Mouse (Mus musculus) T-helper 17 cell (primary cell): ENCODE data around the gene H2-DMb1.

Experiments used
- in situ Hi-C, 2 experiments: fragments of 300-600 bp; cut with MboI, MseI; formaldehyde crosslinking; loops; 1 replicate in 1 of 2; 2 replicates in 1 of 2; pipeline ENCODE4 v1.15.1; 2025; ENCODE audit warnings: high pct_unique_total_duplicates in 2 of 2

The H2-DMb1 gene

DNA sequence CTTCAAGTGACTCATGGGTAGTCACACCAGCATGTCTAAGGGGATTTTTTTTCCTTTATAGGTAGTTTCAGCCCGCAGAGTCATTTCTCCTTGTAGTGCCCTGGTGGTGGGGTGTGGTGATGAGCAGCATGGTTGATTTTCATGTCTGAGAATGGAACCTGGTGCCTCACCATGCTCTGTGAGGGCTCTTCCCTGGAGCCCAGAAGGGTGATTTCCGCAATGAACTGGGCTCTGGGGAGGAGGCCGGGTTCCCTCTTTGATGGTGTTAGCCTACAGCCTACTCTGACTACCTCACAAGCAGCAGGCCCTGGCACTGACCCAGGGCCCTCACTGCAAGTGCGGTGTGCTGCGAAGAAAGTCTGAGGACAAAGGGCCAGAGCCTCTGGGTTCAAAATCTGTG lies 50.6 kb downstream of the H2-DMb1 start, which contains the start of gene Tap2:
Tap2 (plus strand) TSS at position 84 of the 400 bp plus-strand sequence.
- in situ Hi-C loops, result no loop called here

DNA sequence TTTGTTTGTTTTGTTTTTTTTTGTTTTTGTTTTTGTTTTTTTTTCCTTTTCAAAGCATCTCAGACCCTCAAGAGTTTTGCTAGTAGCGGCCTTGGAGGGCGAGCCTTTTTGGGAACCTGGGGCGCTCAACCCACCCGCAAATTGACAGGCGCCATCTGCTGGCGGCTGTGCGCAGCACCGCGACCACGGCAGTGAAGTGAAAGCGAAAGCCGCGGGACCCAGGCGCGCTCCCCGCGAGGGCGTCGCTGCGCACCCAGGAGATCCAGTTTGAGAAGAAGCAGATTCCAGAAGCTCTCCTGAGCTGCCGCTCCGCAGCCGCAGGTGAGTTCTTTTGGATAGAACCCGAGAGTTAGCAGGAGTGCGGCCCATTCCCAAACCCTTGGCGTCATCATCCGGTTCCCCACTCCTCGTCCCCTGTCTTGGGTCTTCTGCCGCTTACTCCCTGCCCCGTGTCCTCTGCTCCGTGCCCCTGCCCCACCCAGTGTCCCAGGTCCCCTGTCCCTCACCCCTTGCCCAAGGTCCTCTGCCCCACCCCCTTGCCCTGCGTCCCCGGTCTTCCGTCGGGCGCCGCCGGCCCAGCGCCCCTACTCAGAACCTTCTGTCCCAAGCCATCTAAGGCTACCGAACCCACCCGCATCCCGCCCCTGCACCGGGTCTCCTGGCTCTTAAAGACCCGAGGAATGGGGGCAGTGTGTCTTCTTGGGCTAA lies 51.6 kb downstream of the H2-DMb1 start:
- in situ Hi-C loops, result loop anchor here in 1 of 2 experiments (5.0 kb wide), 1 partner anchor 77 kb away; no protein-coding TSS in a partner anchor

DNA sequence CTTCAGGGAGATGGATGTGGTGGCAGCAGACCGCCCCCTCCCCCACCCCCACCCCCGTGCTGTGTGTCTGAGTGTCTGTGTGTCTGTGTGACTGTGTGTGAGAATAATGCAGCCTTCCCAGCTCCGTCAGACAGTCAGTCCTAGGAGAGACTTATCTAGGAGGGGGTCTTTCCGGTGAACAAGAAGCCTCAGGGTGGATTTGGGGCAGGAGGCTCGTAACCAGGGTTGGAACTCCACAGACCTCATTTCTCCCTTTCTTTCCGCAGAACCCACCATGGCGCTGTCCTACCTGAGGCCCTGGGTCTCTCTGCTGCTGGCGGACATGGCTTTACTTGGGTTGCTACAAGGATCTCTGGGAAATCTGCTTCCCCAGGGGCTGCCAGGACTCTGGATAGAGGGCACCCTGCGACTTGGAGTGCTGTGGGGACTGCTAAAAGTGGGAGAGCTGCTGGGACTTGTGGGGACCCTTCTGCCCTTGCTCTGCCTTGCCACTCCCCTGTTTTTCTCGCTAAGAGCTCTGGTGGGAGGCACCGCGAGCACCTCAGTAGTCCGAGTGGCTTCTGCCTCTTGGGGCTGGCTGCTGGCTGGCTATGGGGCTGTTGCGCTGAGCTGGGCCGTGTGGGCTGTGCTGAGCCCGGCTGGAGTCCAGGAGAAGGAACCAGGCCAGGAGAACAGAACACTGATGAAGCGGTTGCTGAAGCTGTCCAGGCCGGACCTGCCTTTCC lies 52.3 kb downstream of the H2-DMb1 start:
- in situ Hi-C loops, result loop anchor here in 1 of 2 experiments (5.0 kb wide), 1 partner anchor 78 kb away; no protein-coding TSS in a partner anchor

DNA sequence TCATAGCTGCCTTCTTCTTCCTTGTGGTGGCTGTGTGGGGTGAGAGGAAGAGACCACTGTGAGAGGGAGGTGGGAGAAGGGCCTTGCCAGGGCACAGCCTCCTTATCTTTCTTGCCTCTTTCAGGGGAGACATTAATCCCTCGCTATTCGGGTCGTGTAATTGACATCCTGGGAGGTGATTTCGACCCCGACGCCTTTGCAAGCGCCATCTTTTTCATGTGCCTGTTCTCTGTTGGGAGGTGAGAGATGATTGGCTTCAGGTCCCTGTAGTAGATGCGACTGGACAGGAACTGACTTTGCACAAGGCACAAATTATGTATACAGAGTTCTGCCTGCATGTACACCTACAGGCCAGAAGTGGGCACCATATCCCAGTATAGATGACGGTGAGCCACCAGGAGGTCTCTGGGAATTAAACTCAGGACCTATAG lies 52.9 kb downstream of the H2-DMb1 start:
- in situ Hi-C loops, result loop anchor here in 1 of 2 experiments (5.0 kb wide), 1 partner anchor 78 kb away; no protein-coding TSS in a partner anchor

DNA sequence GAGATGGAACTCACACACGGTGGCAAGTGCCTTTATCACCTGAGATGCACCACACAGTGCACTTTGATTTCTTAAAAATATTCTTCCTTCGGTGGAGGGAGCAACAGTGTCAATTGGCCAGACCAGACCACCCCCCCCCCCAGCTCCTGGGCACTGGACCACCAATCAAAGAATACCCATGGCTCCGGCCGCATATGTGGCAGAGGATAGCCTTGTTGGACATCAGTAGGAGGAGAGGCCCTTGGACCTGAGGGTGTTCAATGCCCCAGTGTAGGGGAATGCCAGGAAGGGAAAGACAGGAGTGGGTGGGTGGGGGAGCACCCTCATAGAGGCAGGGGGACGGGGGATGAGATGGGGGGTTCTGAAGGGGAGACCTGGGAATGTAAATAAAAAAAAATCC lies 53.9 kb downstream of the H2-DMb1 start:
- in situ Hi-C loops, result loop anchor here in 1 of 2 experiments (5.0 kb wide), 1 partner anchor 79 kb away; no protein-coding TSS in a partner anchor

DNA sequence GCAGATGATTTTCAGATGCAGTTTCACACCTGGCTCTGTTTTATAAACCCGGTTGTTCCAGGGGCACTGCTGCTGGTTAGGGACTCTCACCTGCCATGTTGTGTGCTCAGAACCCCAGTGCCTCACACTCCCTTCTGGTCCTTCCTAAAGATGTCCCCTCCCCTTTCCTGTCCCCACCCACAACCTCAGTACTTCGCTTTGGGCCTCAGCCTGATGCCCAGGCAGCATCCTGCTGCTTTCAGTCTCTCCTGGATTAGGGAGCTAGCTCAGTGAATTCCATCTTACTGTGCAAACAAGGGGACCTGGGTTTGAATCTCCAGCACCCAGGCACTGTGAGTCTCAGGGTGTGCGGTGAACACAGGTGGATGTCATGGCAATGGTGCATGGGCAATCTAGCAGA lies 54.6 kb downstream of the H2-DMb1 start:
- in situ Hi-C loops, result loop anchor here in 1 of 2 experiments (5.0 kb wide), 1 partner anchor 80 kb away; no protein-coding TSS in a partner anchor

DNA sequence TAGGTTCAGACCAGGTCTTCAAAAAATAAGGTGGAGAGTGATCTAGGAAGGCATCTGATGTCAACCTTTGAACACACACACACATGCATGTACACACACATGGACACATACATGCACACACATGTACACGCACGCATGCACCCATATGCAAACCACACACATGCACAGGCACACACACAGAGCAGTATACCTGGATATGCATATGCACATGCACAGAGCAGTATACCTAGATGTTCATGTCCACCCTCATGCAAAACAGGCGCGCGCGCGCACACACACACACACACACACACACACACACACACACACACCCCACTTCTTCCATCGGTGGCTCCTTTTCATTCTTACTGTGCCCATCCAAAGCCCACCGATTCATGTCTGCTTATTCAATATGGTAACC lies 55.0 kb downstream of the H2-DMb1 start:
- in situ Hi-C loops, result loop anchor here in 1 of 2 experiments (5.0 kb wide), 1 partner anchor 81 kb away; no protein-coding TSS in a partner anchor

DNA sequence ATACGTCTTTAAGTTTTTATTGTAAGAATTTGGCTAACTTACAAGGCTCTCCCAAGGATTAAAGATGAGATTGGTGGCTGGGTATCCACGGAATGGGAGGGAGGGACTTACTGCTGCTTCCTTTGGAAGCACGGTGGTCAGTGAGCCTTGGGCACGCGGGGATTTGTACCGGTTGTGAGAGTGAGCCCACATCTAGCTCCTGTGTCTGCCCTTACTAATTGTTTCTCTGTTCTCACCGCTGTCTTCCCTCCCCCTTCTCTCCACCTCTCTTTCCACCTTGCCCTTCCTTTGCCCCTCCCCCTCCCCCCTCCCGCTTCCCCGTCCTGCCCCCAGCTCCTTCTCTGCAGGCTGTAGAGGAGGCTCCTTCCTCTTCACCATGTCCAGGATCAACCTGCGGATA lies 55.5 kb downstream of the H2-DMb1 start:
- in situ Hi-C loops, result loop anchor here in 1 of 2 experiments (5.0 kb wide), 1 partner anchor 81 kb away; no protein-coding TSS in a partner anchor

DNA sequence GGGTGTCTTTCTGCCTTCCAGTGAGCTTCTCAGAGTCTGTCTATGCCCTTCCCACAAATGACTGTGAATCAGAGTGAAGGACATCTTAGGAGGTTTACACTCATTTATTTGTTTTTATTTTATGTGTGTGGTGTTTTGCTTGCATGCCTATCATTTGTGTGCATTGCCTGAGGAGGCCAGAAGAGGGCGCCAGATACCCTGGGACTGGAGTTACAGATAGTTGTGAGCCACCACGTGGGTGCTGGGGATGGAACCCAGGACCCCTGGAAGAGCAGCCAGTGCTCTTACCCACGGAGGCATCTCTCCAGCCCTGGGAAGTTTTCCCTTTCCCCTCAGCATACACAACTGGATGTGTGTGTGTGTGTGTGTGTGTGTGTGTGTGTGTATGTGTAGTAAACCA lies 56.8 kb downstream of the H2-DMb1 start:
- in situ Hi-C loops, result loop anchor here in 1 of 2 experiments (5.0 kb wide), 1 partner anchor 82 kb away; no protein-coding TSS in a partner anchor
